Mouse (Mus musculus): ENCODE results near the gene Hadhb.

The Hadhb gene

GRCm38 (mm10) chr5:30154474-30155394, at the start of gene Hadhb, which contains the start of gene Hadha:
Hadhb (plus strand) TSS chr5:30155248.
Hadha (minus strand) TSS chr5:30155162.
- peak; percentile 91 for DNase-seq (ENCODE audit: low spot score)

GRCm38 (mm10) chr5:30105668-30106300, 49.3 kb upstream of the Hadhb start, which contains the start of gene 3110082J24Rik:
3110082J24Rik (minus strand) TSS chr5:30106086.
- peak; percentile 7 for DNase-seq (ENCODE audit: low spot score)

- DNase-seq (ENCODE audit: low spot score) = no peak
These were observed 48.3 kb upstream of the Hadhb start for GRCm38 (mm10) chr5:30106756-30107155.

- peak; percentile 69 for DNase-seq (ENCODE audit: low spot score)
These were observed 47.9 kb upstream of the Hadhb start for GRCm38 (mm10) chr5:30107186-30107585.

GRCm38 (mm10) chr5:30107611-30108041, 47.4 kb upstream of the Hadhb start:
- peak; percentile 32 for DNase-seq (ENCODE audit: low spot score)

- DNase-seq (ENCODE audit: low spot score) = no peak
These were observed 46.8 kb upstream of the Hadhb start for GRCm38 (mm10) chr5:30108233-30108632.

- no peak for DNase-seq (ENCODE audit: low spot score)
These were observed 45.1 kb upstream of the Hadhb start for GRCm38 (mm10) chr5:30109899-30110298.

GRCm38 (mm10) chr5:30110371-30111060, 44.5 kb upstream of the Hadhb start:
- peak; percentile 41 for DNase-seq (ENCODE audit: low spot score)

- DNase-seq (ENCODE audit: low spot score) = peak; percentile 86
These were observed 43.9 kb upstream of the Hadhb start for GRCm38 (mm10) chr5:30111126-30111525.

GRCm38 (mm10) chr5:30111771-30112170, 43.3 kb upstream of the Hadhb start:
- no peak for DNase-seq (ENCODE audit: low spot score)

GRCm38 (mm10) chr5:30112533-30113068, 42.4 kb upstream of the Hadhb start:
- DNase-seq (ENCODE audit: low spot score) = no peak

- peak; percentile 86 for DNase-seq (ENCODE audit: low spot score)
These were observed 40.9 kb upstream of the Hadhb start for GRCm38 (mm10) chr5:30113881-30114760.

- DNase-seq (ENCODE audit: low spot score) = no peak
These were observed 40.3 kb upstream of the Hadhb start for GRCm38 (mm10) chr5:30114761-30115140.

GRCm38 (mm10) chr5:30115718-30116117, 39.3 kb upstream of the Hadhb start:
- DNase-seq (ENCODE audit: low spot score) = peak; percentile 35

- DNase-seq (ENCODE audit: low spot score) = no peak
These were observed 37.0 kb upstream of the Hadhb start for GRCm38 (mm10) chr5:30118018-30118417.

GRCm38 (mm10) chr5:30119163-30119562, 35.9 kb upstream of the Hadhb start:
- DNase-seq (ENCODE audit: low spot score) = no peak

- DNase-seq (ENCODE audit: low spot score) = no peak
These were observed 34.9 kb upstream of the Hadhb start for GRCm38 (mm10) chr5:30120106-30120505.

- DNase-seq (ENCODE audit: low spot score) = no peak
These were observed 32.6 kb upstream of the Hadhb start for GRCm38 (mm10) chr5:30122481-30122880.

- DNase-seq (ENCODE audit: low spot score) = peak; percentile 82
These were observed 29.5 kb upstream of the Hadhb start for GRCm38 (mm10) chr5:30125587-30125986.

GRCm38 (mm10) chr5:30126756-30127155, 28.3 kb upstream of the Hadhb start:
- DNase-seq (ENCODE audit: low spot score) = no peak
